Mouse (Mus musculus) duodenum, adult 2 months (tissue): ENCODE data around the gene Tas2r120. TPM values are rescaled to one million over a fixed set of nuclear protein-coding genes. Genes with fewer than 3 reads are reported as not detected.

ENCODE experiments used
- polyA plus RNA-seq: library from polyadenylated mRNA; depleted of rRNA; stranded (reverse); fragments of >200 nt; gene quantifications from 2 replicates; pipeline ENCODE4 v1.2.3, GENCODE M21; 2012; ENCODE audit warnings: low replicate concordance; rRNA removed

Tas2r120 gene
- polyA plus RNA-seq: not detected in 2 replicates

DNA sequence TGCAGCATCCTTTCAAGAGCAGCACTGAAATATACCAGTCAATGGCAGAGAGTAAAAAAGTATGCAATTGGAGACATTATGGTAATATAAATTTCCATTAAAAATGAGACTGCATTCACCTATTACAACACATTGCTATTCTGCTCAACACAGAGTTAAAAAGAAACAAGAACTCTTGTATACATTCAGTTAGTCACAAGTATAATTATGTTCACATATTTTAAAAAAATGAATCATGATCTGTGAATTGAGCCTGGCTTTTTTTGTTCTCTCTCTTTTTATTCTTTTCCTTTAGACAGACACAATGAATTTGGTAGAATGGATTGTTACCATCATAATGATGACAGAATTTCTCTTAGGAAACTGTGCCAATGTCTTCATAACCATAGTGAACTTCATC is at the start of gene Tas2r120:
Gene Tas2r120 (plus strand): TSS at position 301 of the 400 bp plus-strand sequence.

DNA sequence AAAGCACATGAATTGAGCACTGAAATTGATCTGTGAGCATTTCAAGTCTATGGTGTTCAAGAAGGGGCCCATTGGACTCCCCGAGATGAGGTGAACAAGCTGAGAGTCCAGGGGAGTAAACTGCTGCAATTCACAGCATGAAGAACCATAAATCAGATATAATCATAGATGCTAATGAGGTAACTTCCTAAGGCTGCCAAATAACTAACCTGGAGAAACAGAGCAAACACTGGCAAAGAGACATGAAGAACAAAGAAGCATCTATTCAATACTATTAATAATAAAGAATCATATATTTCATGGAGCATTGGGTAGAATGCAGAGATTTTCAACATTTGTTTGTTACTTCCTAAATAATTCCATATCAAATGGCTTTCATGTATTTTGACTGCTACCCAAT is 5.3 kb upstream of the Tas2r120 start, which contains the start of gene A630073D07Rik:
Gene A630073D07Rik (minus strand): TSS at position 101 of the 400 bp plus-strand sequence.

DNA sequence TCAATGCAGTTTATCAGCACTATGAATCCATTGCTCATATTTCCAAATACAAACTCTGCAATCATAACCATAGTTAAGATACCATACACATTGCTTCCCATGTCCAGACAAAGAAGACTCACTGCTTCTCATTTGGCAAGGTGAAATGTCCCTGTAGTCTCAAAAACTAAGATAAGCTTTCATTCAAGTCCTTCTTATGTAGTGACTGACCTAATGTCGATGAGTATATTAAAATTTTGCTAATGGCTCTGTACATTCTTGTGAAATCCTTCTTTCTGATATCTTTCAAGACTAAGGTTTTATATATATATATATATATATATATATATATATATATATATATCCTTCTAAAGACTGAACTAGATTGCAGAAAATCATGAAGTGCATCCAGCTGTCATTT is 44.2 kb downstream of the Tas2r120 start, which contains the start of gene Tas2r121:
Gene Tas2r121 (minus strand): TSS at position 101 of the 400 bp plus-strand sequence.

Other genes starting within 250 kb of the Tas2r120 start
- gene Prh1, start 87.1 kb upstream of the Tas2r120 start, polyA plus RNA-seq: not detected in 2 replicates
- not detected in 2 replicates for gene Prp2, start 61.0 kb upstream of the Tas2r120 start, polyA plus RNA-seq
- gene A630073D07Rik, start 5.4 kb upstream of the Tas2r120 start, polyA plus RNA-seq: not detected in 2 replicates
- not detected in 2 replicates for gene Tas2r121, start 44.1 kb downstream of the Tas2r120 start, polyA plus RNA-seq
- not detected in 2 replicates for gene Tas2r122, start 55.0 kb downstream of the Tas2r120 start, polyA plus RNA-seq
- not detected in 2 replicates for gene Tas2r115, start 81.1 kb downstream of the Tas2r120 start, polyA plus RNA-seq
- gene Tas2r124, start 97.8 kb downstream of the Tas2r120 start, polyA plus RNA-seq: not detected in 2 replicates
- not detected in 2 replicates for gene Tas2r102, start 105.2 kb downstream of the Tas2r120 start, polyA plus RNA-seq
- not detected in 2 replicates for gene Tas2r136, start 121.2 kb downstream of the Tas2r120 start, polyA plus RNA-seq
- not detected in 2 replicates for gene Tas2r117, start 145.9 kb downstream of the Tas2r120 start, polyA plus RNA-seq
- not detected in 2 replicates for gene Tas2r123, start 190.2 kb downstream of the Tas2r120 start, polyA plus RNA-seq
- not detected in 2 replicates for gene Tas2r116, start 198.5 kb downstream of the Tas2r120 start, polyA plus RNA-seq
- not detected in 2 replicates for gene Tas2r110, start 211.1 kb downstream of the Tas2r120 start, polyA plus RNA-seq
- not detected in 2 replicates for gene Tas2r113, start 236.1 kb downstream of the Tas2r120 start, polyA plus RNA-seq